Mouse (Mus musculus) retina, postnatal 1 day (tissue): ENCODE results near the gene Map7d1.

Experiments used
- DNase-seq: peaks from one replicate; pipeline ENCODE4 v3.0.0-alpha.2; 2012

The Map7d1 gene

DNA sequence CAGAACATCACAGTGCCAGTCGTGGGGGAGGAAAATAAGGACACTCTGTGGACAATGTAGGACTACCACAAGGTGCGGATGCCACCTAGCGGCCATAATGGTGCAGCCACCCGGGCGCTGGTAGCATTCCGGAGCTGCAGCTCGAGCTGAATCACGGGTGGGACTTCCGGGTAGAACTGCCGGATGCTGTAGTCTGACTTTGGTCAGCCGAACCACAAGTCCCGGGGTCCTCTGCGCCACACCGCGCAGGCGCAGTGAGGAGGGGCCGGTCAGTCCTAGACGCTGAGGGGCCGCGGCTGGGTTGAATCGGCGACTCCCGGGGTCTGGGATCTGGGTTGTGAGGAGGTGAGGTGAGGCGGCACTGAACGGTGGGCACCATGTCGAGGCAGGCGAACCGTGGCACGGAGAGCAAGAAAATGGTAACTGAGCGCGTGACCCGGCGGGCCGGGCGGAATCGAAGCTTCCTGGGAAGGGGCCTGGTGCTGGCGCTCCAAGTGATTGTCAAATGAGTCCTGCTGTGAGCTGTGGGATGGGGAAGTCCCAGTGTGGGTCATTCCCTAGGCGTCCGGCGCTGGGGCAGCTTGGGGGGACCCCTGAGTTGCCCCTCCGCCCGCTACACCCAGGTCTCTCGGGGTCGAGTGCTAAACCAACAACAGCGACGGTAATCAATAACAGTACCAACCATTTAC, 6.1 kb upstream of the Map7d1 start, which contains the start of gene Trappc3:
TSS of gene Trappc3 (plus strand) at position 207 of the 689 bp plus-strand sequence.
- peak; percentile 99 for DNase-seq

DNA sequence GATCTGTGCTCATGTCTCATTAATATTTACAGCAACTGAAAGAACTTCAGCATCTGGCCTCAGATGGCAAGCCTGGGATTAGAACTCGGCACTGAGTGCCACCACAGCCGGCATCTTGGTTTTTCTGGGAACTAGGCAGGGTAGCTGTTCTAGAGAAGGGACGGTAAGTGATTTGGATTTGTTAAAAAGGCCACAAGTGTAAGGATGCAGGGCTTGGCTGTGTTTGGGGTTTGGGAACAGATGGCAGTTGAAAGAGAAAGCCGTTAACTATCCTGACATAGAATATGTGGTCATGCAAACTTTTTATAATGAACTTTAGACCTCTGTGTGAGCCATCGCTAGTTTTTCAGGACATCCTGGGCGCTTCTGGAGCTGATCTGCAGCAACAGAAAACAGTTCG, 5.5 kb upstream of the Map7d1 start:
- DNase-seq: no peak

DNA sequence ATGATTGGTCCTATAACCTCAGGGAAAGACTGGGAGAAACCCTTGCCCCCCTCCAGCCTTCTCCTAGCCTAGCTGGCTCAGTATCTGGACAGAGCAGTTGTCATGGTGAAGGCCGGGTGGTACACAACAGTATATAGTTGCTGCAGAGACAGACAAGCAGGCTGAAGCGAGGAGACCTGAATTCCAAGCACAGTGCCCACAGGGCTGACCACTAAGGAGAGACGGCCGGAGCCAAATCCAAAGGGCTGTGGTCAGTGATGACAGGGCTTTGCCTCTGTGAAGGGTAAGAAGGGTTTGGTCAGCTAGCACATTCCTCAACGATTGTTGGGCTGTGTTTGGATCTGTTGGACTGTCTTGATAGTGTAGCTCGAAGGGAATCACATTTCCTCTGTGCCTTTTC, 5.1 kb upstream of the Map7d1 start:
- no peak for DNase-seq

DNA sequence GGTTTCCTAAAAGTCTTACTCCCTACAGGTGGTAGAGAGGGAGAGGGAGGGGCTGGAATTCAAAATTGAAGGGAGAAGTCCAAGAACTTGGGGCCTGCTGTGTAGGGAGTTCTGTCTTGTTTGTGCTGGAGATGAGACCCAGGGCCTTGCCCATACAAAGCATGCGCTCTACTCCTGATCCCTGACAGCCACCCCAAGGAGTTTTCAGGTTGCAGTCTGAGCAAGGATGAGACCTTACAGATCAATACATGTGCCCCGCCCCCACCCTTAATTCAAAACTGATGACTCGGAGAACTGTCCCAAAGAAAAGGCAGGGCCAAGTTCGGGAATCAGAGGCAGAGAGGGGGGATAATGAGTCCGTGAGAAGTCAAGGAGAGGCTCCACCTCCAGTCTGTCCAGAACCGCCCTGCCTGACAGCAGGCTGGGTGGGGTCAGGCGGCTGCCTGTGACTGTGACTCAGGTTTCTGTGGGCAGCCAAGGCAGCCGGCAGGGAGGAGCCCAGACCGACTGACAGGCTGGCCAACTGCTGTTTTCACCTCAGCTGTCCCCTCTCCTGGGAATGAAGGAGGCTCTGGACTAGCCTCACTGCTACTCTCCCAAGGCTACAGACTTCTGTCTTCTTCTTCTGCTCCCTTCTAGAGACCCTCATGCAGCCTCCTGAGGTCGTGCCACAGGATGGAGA, 4.5 kb upstream of the Map7d1 start:
- no peak for DNase-seq

GRCm38 (mm10) chr4:126259523-126260160, 3.5 kb upstream of the Map7d1 start:
- peak; percentile 56 for DNase-seq

- DNase-seq: no peak
Observed at GRCm38 (mm10) chr4:126259063-126259462, 2.9 kb upstream of the Map7d1 start.

- DNase-seq: peak; percentile 55
Observed at GRCm38 (mm10) chr4:126256967-126257881, 1.1 kb upstream of the Map7d1 start.

- DNase-seq: peak; percentile 79
Observed at GRCm38 (mm10) chr4:126255113-126256001, 786 bp downstream of the Map7d1 start.

- peak; percentile 61 for DNase-seq
Observed at GRCm38 (mm10) chr4:126254315-126255112, 1.6 kb downstream of the Map7d1 start.

DNA sequence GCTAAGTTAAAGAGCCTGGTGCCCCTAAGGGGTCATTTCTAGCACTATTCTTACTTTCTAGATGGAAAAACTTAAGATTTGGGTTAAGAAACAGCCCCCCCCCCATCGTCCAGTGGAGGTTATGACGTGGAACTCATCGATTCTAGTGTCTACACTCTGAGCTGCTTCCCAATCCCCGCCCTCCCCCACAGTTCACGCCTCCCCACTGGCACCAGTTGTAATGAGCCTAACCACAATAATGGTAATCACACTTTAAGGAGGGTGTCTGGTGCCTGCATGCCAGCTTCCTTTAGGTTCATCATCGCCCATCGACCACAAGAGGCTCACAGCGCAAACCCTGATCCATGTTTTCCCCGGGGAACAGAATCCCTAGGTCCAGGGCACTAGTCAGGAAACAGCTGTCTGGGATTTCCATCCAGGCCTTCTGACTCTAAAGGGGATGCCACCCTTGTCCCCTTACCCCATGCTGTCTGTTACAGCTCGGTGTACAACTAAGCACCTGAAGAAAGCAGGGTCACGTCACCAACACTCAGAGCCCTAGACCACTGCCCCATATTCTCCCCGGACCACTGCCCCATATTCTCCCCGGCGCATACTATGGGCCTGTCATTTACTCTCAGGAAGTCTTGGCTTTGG, 2.4 kb downstream of the Map7d1 start:
- DNase-seq: peak; percentile 34

DNA sequence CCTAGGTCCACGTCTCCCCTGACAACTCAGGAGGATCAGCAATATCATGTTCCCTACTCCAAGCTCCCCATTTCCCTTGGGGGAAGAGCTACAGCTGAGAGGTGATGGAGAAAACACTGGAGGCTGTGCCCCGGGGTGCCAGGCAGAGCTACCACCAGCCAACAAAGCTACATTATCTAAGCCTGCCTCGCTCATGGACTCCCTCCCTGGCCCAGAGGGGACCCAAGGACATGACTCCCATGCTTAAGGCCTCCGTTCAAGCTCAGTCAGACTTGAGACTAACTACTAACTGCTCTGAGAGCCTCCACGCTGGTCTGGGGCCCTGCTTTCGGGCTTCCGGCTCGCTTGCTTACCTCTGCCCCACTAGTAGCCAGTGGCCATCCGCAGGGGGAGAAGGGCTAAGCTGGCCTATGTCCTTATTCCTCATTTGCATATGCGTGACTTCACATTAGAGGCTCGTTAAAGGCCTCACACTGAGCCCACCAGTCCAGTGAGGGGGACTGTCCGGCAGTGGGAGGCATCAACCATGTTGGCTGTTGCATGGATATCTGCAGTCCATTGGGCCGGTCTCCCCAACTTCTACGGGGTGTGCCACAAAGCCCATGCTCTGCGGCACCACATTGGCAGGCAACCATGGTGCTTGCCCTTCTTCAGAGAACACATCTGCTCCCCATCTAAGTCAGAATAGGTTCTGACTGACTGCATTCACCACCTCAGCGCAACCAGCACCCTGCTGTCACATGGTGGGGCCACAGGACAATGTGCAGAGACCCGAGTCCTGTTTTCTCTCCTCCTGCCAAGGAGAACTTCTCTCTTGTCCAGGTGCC, 3.5 kb downstream of the Map7d1 start:
- DNase-seq: no peak

DNA sequence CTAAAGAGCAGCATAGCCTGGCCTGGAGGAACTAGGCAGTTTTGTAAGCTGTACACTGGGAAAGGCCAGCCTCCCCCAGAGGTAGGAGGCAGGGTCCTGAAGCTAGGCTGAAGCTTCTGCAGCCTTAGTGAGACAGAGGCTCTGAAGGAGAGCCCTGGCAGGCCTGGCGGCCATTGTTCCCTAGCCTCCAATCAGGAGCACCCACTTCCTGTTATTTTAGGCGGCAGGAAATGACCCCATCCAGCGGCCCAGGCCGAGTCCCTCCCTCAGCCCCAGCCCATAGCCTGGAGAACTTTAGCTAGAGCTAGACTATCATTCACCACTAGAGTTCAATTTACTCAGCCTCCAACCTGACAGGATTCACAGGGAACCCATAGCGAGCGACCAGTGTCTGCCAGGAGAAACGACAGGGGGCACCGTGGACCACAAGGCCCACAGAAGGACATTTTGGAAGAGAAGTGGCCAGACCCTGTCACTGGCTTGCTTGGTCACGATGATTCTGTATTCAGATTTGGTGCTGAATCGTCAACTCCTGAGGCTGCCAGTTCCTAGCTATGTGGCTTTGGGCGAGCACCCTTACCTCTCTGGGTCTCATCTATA, 4.4 kb downstream of the Map7d1 start:
- no peak for DNase-seq

GRCm38 (mm10) chr4:126250659-126251058, 5.5 kb downstream of the Map7d1 start:
- DNase-seq: no peak

DNA sequence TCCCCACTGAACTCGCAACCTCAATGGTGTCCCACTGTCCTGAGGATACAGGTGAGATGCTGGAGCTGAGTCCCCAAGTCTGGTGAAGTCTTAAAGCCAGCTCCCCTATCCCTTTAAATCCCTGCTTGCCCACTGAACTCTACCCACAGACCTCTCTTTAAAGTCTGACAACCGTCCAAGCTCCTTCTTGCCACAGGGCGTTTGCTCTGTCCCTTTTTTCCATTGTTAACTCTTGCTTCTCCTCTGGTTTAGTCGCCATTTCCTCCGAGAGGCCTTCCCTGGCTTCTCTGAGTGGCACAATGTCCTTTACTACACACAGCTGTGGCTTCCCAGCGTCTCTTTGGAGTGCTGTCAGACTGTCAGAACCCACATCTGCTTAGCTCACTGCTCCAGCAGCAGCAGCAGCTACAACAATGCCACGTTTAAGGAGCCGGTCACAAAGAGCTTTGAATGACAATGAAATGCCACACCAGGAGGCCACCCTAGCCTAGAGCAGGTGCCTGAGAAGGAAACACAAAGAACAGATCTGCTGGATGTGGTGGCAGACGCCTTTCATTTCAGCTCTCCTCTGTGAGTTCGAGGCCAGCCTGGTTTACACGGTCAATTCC, 7.8 kb downstream of the Map7d1 start:
- peak; percentile 65 for DNase-seq

- DNase-seq: no peak
Observed at GRCm38 (mm10) chr4:126246202-126246889, 9.8 kb downstream of the Map7d1 start.

DNA sequence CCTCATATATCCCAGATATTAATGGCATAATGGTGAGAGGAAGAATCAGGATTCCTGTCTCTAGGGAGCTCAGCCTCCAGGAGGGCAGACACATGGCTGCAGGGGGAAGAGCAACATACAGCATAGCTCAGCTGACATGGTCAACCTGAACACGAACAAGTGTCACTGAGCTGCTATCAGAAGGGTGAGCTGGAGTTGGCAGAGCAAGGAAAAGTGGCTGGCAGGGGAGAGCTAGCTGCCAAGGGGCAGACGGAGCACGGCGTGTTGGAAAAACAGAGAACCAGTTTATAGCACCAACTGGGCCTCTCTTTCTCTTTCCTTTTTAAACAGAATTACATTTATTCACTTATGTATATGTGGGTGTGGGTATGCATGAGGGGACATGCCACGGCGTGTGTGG, 13.6 kb downstream of the Map7d1 start:
- DNase-seq: no peak

DNA sequence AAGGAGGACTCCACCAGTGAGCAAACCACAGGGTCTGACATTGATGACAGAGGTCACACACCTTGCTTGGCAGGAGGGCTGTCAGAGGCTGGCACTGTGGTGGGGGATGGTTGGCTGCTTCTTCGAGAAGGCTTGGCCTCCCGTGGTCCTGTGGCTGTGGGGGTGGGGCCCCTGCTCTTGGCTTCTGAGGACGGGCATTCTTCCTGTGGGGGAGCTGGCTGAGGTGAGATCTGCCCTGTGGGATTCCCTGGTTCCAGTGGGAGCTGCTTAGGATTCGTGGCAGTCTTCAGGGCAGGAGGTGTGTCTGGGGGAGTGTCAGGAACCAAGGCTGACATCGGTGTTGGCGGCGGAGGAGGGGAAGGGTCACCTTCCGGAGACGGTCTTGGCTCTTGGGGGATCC, 14.2 kb downstream of the Map7d1 start:
- DNase-seq: no peak

- no peak for DNase-seq
Observed at GRCm38 (mm10) chr4:126239862-126240475, 16.2 kb downstream of the Map7d1 start.
